Mouse (Mus musculus) erythroblast, embryonic 14.5 days (primary cell): ENCODE data around the gene Zfp106. TPM values are rescaled to one million over a fixed set of nuclear protein-coding genes. Genes with fewer than 3 reads are reported as not detected.

Source experiments
- H3K27me3 ChIP-seq: 2 replicates; pipeline ENCODE4 v1.6.1; 2012; ENCODE audit warnings: inconsistent platforms; ENCODE audit not compliant: control insufficient read depth
- H3K36me3 ChIP-seq: 2 replicates; pipeline ENCODE4 v1.6.1; 2012; ENCODE audit warnings: mild to moderate bottlenecking, inconsistent platforms; ENCODE audit not compliant: control insufficient read depth
- H3K4me1 ChIP-seq: 2 replicates; pipeline ENCODE4 v1.6.1; 2012; ENCODE audit warnings: inconsistent platforms; ENCODE audit not compliant: control insufficient read depth
- H3K4me3 ChIP-seq: replicated peaks from 2 replicates; pipeline ENCODE3; 2012; ENCODE audit warnings: moderate library complexity, mild to moderate bottlenecking, inconsistent platforms
- H3K9me3 ChIP-seq: 2 replicates; pipeline ENCODE4 v1.6.1; 2012; ENCODE audit warnings: low read length, inconsistent platforms, mixed read lengths; ENCODE audit not compliant: control insufficient read depth
- GATA1 ChIP-seq: IDR thresholded peaks from 2 replicates; pipeline ENCODE4 v1.6.1; 2012; ENCODE audit warnings: low read length, inconsistent platforms, mixed read lengths
- TAL1 ChIP-seq: IDR thresholded peaks from 3 replicates; pipeline ENCODE4 v1.6.1; 2012; ENCODE audit warnings: low read length, inconsistent platforms, mixed read lengths
- polyA plus RNA-seq: library from polyadenylated mRNA; stranded (reverse); fragments of >175 nt; gene quantifications from 2 replicates; pipeline ENCODE4 v1.2.3, GENCODE M21; 2012

Zfp106 gene
- 0.30 and 0.44 TPM in 2 replicates for polyA plus RNA-seq

DNA sequence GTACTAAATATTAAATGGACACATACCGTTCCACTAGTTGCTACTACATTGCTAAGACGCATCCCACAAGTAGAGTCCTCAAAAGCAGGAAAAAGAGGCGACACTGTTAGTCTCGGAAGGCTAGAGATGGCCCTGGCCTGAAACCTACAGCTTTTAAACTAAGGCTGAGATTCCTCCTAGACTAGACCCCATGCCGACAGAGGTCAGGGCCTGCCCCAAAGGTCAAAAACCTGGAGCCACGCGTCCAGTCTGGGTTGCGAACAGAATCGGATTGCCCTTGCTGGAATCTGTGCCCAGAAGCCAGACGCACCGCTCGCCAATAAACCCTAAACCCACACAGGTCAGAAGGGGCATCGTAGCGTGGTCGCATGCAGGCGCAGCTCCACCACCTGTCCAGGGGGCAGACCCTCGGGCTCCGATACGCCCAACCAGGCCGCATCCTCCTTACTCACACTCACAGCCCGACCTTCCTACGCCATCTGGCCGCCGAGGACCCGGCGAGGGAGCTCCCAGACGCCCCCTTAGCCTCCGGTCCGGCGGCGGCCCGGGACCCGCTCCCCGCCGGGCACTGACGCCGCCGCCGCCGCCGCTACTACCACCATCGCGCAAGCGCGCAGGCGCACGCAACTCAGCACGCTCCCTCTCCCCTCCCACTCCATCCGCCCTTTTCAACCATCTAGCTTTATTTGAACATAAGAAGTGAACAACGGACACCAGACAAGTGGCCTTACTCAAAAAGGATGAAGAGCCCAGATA, at the start of gene Zfp106:
TSS of gene Zfp106 (minus strand) at position 609 of the 756 bp plus-strand sequence.
- no peaks in the 10 kb centered on the region for H3K36me3 ChIP-seq
- peaks cover 45% of the 10 kb centered on the region for H3K4me1 ChIP-seq
- no peaks in the 10 kb centered on the region for H3K27me3 ChIP-seq
- H3K4me3 ChIP-seq, result peak within 1 kb of the TSS; percentile 79
- H3K9me3 ChIP-seq, result no peaks in the 10 kb centered on the region
- TF ChIP-seq GATA1 (no peak), TAL1 (no peak)

DNA sequence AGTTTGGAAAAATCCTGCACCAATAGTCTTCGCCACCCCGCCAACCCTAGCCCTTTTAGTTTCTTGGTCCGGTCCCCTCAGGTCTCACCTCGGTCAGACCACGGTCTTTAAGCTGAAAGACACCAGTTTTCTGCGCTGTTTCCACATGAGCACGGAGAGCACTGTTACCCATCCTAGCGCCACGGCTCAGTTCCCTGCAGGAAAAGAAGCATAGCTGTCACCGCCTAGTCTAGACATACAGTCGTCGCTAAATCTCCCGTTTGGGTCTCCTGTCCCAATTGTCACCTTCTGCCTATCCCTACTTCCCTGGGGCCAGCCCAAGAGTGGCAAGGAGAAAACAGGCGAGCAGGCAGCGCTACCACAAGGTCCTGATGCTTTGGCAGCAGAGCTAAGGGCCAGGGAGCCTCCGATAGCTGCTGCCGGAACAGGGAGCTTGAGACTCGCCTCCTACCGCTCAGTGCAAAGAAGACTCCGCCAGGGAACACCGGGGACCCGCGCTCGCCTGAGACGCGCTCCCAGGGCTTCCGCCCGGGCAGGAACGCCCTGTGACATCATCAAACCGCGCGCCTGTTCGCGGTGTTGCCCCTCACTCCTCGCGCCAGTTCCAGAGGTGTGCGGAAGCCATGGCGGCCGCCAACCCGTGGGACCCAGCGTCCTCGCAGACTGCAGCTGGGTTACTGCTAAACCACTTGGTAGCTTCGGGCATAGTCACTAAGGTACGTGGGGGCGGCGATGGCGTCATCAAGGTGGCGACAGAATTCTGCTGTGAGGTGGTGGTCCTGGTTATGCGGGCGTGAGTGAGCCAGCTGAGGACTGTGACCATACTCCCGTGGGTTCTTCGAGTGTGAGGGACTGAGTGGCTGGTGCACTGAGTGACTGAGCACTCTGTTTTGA, 45.4 kb upstream of the Zfp106 start, which contains the start of the genes Haus2 and Lrrc57:
TSS of gene Haus2 (plus strand) at position 554 of the 894 bp plus-strand sequence.
TSS of gene Lrrc57 (minus strand) at position 691 of the 894 bp plus-strand sequence.
- H3K4me3 ChIP-seq, result peak within 1 kb of the TSS; percentile 92
- H3K36me3 ChIP-seq, result peaks cover 54% of the 10 kb centered on the region
- no peaks in the 10 kb centered on the region for H3K27me3 ChIP-seq
- H3K4me1 ChIP-seq, result peaks cover 32% of the 10 kb centered on the region
- no peaks in the 10 kb centered on the region for H3K9me3 ChIP-seq
- TF ChIP-seq GATA1, result no peak
- no peak for TF ChIP-seq TAL1

DNA sequence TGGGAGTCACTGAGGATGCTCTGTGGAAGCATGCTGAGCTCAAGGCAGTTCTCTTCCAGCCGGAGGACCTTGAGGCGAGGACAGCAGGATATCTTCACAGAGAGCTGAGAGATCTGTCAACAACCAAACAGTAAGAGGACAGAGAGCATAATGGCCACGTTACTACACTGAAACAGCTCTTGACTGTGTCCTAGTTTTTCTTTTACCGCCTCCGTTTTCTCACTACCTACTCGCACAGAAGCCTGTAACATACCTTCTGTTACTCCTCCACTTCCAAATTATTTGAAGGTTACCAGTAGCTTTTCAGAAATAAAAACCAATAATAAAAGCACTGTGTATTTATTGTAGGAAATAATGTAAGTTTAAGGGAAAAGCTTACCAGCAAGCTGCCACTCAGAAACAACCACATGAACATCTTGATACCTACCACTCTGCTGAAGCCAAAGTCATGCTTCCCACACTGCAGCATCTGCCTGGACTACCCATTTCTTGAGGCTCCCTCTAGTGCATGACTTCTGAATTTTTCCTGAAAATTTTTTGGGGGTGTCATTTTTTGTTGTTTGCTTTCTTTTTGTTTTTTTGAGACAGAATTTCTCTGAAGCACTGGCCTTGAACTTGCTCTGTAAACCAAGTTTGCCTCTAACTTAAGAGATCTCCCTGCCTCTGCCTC, 42.5 kb upstream of the Zfp106 start:
- H3K4me3 ChIP-seq, result no peak overlapping the region
- peaks cover 30% of the 10 kb centered on the region for H3K4me1 ChIP-seq
- no peaks in the 10 kb centered on the region for H3K9me3 ChIP-seq
- peaks cover 54% of the 10 kb centered on the region for H3K36me3 ChIP-seq
- TF ChIP-seq GATA1, result no peak
- no peak for TF ChIP-seq TAL1
- H3K27me3 ChIP-seq, result no peaks in the 10 kb centered on the region

DNA sequence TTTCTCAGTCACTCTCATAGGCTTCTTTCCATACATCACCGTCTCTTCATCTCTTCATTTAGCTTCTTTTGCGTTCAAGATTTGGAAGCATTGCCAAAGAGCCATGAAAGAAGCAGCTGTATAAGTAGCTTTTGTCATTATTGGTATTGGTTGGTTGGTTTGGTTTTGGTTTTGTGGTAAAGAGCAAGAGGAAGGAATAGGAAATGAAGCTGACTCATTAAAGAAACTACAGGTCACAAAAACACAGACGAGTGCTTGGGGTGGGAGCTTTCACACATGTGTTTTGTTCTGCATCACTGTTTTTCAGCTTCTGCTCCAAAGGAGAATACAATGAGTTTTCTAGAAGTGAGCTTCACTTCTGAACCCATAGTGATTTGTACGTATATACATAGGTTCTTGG, 35.9 kb upstream of the Zfp106 start:
- Histone ChIP-seq H3K4me1 (no peaks in the 10 kb centered on the region), H3K27me3 (no peaks in the 10 kb centered on the region), H3K9me3 (no peaks in the 10 kb centered on the region), H3K36me3 (peaks cover 87% of the 10 kb centered on the region), H3K4me3 (no peak overlapping the region)
- TF ChIP-seq GATA1 (no peak), TAL1 (no peak)

DNA sequence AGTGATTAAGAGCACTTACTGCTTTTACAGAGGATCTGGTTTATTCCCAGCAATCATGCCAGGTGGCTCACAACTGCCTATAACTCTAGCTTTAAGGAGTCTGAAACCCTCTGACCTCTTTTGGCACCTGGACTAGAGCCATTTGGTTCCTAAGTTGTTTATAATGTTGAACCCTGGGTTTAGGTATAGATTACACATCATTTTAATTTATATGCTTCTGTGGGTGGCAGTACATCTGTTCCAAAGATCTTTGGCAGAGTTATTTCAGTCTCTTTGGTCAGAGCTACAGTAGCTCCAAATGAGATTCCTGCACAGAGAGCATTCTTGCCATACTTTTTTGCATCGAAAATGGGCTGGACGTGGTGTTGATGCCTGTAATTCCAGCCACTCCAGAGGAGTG, 34.1 kb upstream of the Zfp106 start:
- no peak for TF ChIP-seq TAL1
- TF ChIP-seq GATA1, result no peak
- peaks cover 78% of the 10 kb centered on the region for H3K36me3 ChIP-seq
- H3K4me1 ChIP-seq, result no peaks in the 10 kb centered on the region

DNA sequence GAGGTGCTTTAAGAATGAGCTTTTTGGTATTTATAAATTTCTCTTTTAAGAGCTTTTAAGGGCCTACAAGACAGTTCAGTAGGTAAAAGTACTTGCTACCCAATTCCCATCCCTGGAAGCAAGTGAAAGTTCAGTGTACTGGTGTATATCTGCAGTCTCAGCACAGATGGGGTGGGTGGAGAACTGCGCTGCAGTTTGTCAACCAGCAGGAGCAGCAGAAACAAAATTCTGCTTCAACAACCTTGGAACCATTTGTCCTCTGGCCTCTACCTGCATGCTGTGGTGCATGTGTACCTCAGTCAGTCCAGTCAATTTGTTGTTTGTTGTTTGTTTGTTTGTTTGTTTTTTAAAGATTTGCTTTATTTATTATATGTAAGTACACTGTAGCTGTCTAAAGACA, 28.6 kb upstream of the Zfp106 start:
- Histone ChIP-seq H3K36me3 (peaks cover 58% of the 10 kb centered on the region), H3K27me3 (no peaks in the 10 kb centered on the region), H3K4me1 (no peaks in the 10 kb centered on the region), H3K9me3 (no peaks in the 10 kb centered on the region), H3K4me3 (no peak overlapping the region)
- TF ChIP-seq TAL1 (no peak), GATA1 (no peak)

More for the DNA sequence above, 34.1 kb upstream of the Zfp106 start:
- no peak overlapping the region for H3K4me3 ChIP-seq
- no peaks in the 10 kb centered on the region for H3K27me3 ChIP-seq
- H3K9me3 ChIP-seq, result no peaks in the 10 kb centered on the region

DNA sequence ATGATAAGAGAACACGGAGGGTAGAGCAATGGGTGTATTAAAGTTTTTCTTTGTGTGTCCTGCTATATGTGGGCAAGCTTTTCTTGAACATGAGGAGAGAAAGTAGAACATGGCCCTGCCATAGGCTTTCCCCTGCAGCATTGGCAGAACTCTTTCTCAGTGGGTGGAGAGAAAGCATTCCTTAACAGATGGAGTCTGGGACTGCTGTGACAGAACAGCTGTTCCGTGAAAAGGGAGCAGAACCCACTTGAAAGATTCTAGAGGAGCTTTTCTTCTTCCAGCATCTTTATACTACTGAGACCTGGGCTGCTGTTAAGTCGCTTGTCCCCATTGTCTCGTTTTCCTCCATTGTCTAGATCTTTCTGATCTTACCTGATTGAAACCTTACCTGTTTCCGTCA, 26.1 kb upstream of the Zfp106 start:
- H3K36me3 ChIP-seq, result peaks cover 55% of the 10 kb centered on the region
- no peaks in the 10 kb centered on the region for H3K4me1 ChIP-seq
- H3K27me3 ChIP-seq, result no peaks in the 10 kb centered on the region
- no peaks in the 10 kb centered on the region for H3K9me3 ChIP-seq
- no peak overlapping the region for H3K4me3 ChIP-seq
- TF ChIP-seq TAL1 (no peak), GATA1 (no peak)

DNA sequence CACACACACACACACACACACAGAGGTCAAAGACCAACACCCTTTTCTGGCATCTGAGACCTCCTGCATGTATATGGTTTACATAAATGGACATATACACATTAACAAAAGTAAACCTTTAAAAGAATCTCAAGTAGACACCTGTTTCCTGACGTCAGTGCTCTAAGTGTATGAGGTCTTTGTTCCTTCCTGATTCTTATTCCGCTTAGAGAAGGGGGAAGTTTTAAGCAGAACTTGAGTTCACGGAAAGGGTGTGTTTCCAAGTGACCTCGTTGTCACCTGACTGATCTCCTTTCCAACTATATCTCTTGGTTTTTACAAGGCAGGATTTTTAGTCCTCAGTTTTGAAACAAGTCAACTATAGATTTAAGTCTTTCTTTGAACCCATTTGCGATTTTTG, 14.6 kb upstream of the Zfp106 start:
- peaks cover 10% of the 10 kb centered on the region for H3K36me3 ChIP-seq
- no peak overlapping the region for H3K4me3 ChIP-seq
- TF ChIP-seq TAL1 (no peak), GATA1 (no peak)
- no peaks in the 10 kb centered on the region for H3K9me3 ChIP-seq
- no peaks in the 10 kb centered on the region for H3K27me3 ChIP-seq
- peaks cover 23% of the 10 kb centered on the region for H3K4me1 ChIP-seq

DNA sequence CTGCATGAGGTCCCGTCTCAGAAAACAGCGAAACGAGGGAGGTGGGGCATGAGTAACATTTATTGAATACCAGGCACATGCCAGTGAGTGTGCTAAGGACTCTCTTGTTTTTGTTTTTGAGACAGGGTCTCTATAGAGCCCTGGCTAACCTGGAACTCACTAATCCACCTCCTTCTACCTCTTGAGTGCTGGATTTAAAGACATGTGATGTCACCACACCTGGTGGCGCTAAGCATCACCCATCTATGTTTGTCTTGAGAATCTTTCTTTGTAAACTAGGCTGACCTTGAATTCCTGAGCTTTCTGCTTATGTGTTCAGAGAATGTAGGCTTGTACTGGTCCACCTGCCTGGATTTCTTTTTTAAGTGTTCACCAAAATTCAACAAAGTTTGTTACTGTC, 14.2 kb upstream of the Zfp106 start:
- peaks cover 10% of the 10 kb centered on the region for H3K36me3 ChIP-seq
- no peaks in the 10 kb centered on the region for H3K27me3 ChIP-seq
- H3K4me3 ChIP-seq, result no peak overlapping the region
- TF ChIP-seq TAL1 (no peak), GATA1 (no peak)
- no peaks in the 10 kb centered on the region for H3K9me3 ChIP-seq
- peaks cover 23% of the 10 kb centered on the region for H3K4me1 ChIP-seq
